Mouse (Mus musculus): Measurements from ENCODE around the gene Zic4.

- no peak for TF ChIP-seq CTCF (IDR thresholded peaks at IDR 0.05)
- TF ChIP-seq EP300 (IDR thresholded peaks at IDR 0.05): no peak
Measured at GRCm38 (mm10) chr9:91350861-91351291, 11.3 kb upstream of the Zic4 start.
